Mouse (Mus musculus) cerebellum, adult 2 months (tissue): ENCODE measurements around the gene C730034F03Rik. TPM values are rescaled to one million over a fixed set of nuclear protein-coding genes. Genes with fewer than 3 reads are reported as not detected.
A peak's percentile ranks its signal among the peaks of the same experiment; 100 is the strongest.

Source experiments
- DNase-seq, 2 experiments: peaks; one replicate each; pipeline ENCODE4 v3.0.0; 2021
- H3K27ac ChIP-seq: fragments of 200-500 bp; 2 replicates; pipeline ENCODE4 v1.5.1; 2012; ENCODE audit warnings: low read length, control low read depth, inconsistent platforms; ENCODE audit not compliant: insufficient read depth
- H3K27me3 ChIP-seq: fragments of 200-500 bp; 2 replicates; pipeline ENCODE4 v1.6.1; 2012; ENCODE audit warnings: inconsistent platforms, mild to moderate bottlenecking, low read length, moderate library complexity; ENCODE audit not compliant: control insufficient read depth, insufficient read depth
- H3K4me1 ChIP-seq: fragments of 200-500 bp; 2 replicates; pipeline ENCODE4 v1.6.1; 2011; ENCODE audit warnings: low read length; ENCODE audit not compliant: control insufficient read depth, insufficient read depth
- H3K4me3 ChIP-seq: fragments of 200-500 bp; replicated peaks from 2 replicates; pipeline ENCODE3; 2011; ENCODE audit warnings: mild to moderate bottlenecking, low read depth, low read length, control low read depth; ENCODE audit not compliant: insufficient read depth
- CTCF ChIP-seq: fragments of 200-500 bp; IDR thresholded peaks from 2 replicates; pipeline ENCODE4 v1.5.1; 2011; ENCODE audit warnings: low read depth, mild to moderate bottlenecking, control low read depth, low read length, moderate library complexity, borderline replicate concordance; ENCODE audit not compliant: insufficient read depth
- POLR2A ChIP-seq: fragments of 200-500 bp; IDR thresholded peaks from 2 replicates; pipeline ENCODE4 v1.6.1; 2011; ENCODE audit warnings: low read length, control low read depth, borderline replicate concordance; ENCODE audit not compliant: insufficient read depth
- WGBS: fragments of 180-500 bp; shearing (Covaris S2); methylation state at CpG from one replicate; pipeline ENCODE4 v1.1.7; 2018; 5-methylcytosine and 5-hydroxymethylcytosine counted together
- polyA plus RNA-seq: library from polyadenylated mRNA; depleted of rRNA; stranded (reverse); fragments of >200 nt; gene quantifications from 2 replicates; pipeline ENCODE4 v1.2.3, GENCODE M21; 2012

The C730034F03Rik gene
- polyA plus RNA-seq, 1 experiment = 4.2 TPM

DNA sequence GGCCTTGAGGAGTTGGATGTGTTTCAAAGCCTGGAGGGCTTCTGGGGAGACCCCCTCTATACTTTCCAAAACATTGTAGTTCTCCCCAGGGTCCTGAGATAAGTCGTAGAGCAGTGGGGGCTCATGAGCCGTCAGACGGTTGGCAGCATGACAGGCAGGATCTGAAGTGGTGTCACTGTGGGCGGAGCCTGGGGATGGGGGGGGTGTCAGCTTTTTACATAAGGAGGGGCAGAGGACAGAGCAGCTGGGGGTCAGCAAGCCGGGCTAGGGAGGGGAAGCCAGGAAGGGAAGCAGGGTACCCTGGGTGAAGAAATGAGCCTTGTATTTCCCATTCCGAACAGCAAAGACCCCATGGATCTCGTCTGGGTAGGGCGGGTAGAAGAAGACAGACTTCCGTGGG lies 44.0 kb downstream of the C730034F03Rik start:
- H3K27me3 ChIP-seq = no peaks in the 10 kb centered on the region
- H3K27ac ChIP-seq = no peak overlapping the region
- TF ChIP-seq POLR2A = no peak
- no peak for TF ChIP-seq CTCF
- no peak overlapping the region for H3K4me3 ChIP-seq
- H3K4me1 ChIP-seq = peaks cover 12% of the 10 kb centered on the region
- peak in 1 of 2 experiments; percentile 12 for DNase-seq
- 69% methylated on average over 9 of the region's 9 CpGs for WGBS

DNA sequence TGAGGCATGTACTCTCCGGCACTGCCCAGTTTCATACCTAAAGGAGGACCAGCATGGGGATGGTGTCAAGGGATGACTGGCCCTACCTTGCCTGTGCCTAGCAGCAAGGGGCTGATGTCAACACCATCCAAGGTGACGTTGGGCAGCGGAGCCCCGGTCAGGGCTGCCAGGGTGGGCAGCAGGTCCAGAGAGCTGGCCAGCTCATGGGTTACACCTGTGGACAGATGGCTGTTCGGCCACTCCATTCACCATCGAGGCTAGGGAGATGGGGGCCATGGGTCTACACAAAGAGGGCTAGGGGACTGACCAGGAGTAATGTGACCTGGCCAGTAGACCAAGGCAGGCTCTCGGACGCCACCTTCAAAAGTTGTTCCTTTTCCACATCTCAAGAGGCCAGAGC lies 44.5 kb downstream of the C730034F03Rik start:
- Histone ChIP-seq H3K27me3 (no peaks in the 10 kb centered on the region), H3K4me1 (peaks cover 12% of the 10 kb centered on the region), H3K27ac (no peak overlapping the region), H3K4me3 (no peak overlapping the region)
- TF ChIP-seq CTCF = no peak
- TF ChIP-seq POLR2A = no peak
- WGBS = 96% methylated on average over 8 of the region's 8 CpGs
- peak in 1 of 2 experiments; percentile 18 for DNase-seq

GRCm38 (mm10) chr15:89474596-89475292 lies 45.4 kb downstream of the C730034F03Rik start:
- DNase-seq = peak in 1 of 2 experiments; percentile 49
- Histone ChIP-seq H3K27me3 (no peaks in the 10 kb centered on the region), H3K27ac (no peak overlapping the region), H3K4me1 (peaks cover 12% of the 10 kb centered on the region), H3K4me3 (no peak overlapping the region)
- TF ChIP-seq POLR2A = no peak
- no peak for TF ChIP-seq CTCF
- WGBS = 86% methylated on average over 19 of the region's 19 CpGs

DNA sequence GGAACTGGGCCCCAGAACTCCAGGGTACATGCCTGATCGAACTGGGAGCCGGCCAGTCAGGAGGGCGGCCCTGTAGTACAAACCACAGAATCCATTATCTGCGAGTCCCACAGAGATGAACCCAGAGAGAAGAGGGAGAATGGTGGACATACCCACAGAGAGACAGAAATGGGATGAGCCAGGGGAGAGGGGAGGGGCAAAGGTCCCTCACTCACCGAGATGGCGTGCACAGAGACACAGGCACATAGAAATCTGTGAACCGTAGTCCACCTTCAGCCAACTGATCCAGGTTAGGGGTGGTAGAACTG lies 45.9 kb downstream of the C730034F03Rik start:
- TF ChIP-seq CTCF = no peak
- 80% methylated on average over 7 of the region's 7 CpGs for WGBS
- no peak for DNase-seq
- Histone ChIP-seq H3K4me3 (peak overlapping the region; percentile 92), H3K27ac (no peak overlapping the region), H3K4me1 (peaks cover 14% of the 10 kb centered on the region), H3K27me3 (no peaks in the 10 kb centered on the region)

GRCm38 (mm10) chr15:89475611-89476474 lies 46.5 kb downstream of the C730034F03Rik start:
- WGBS = 7% methylated on average over 44 of the region's 44 CpGs
- peak; percentile 96 to 97 for DNase-seq
- Histone ChIP-seq H3K4me1 (peaks cover 20% of the 10 kb centered on the region), H3K4me3 (peak overlapping the region; percentile 92), H3K27ac (peak overlapping the region; percentile 69), H3K27me3 (no peaks in the 10 kb centered on the region)
- peak; percentile 92 for TF ChIP-seq POLR2A
- no peak for TF ChIP-seq CTCF

GRCm38 (mm10) chr15:89476475-89476815 lies 47.1 kb downstream of the C730034F03Rik start:
- no peak for TF ChIP-seq CTCF
- TF ChIP-seq POLR2A = no peak
- peak overlapping the region; percentile 62 for H3K27ac ChIP-seq
- no peak for DNase-seq
- WGBS = 7% methylated on average over 5 of the region's 5 CpGs
- peaks cover 22% of the 10 kb centered on the region for H3K4me1 ChIP-seq
- no peaks in the 10 kb centered on the region for H3K27me3 ChIP-seq
- H3K4me3 ChIP-seq = peak overlapping the region; percentile 92

GRCm38 (mm10) chr15:89477091-89477491 lies 47.7 kb downstream of the C730034F03Rik start, which contains the start of gene Arsa:
Gene Arsa, minus strand, starts transcription at chr15:89477425.
- DNase-seq = peak in 1 of 2 experiments; percentile 32
- peaks cover 22% of the 10 kb centered on the region for H3K4me1 ChIP-seq
- TF ChIP-seq CTCF (no peak), POLR2A (no peak)
- peak within 1 kb of the TSS; percentile 92 for H3K4me3 ChIP-seq
- H3K27ac ChIP-seq = peak within 1 kb of the TSS; percentile 62
- H3K27me3 ChIP-seq = no peaks in the 10 kb centered on the region
- 33% methylated on average over 9 of the region's 9 CpGs for WGBS

GRCm38 (mm10) chr15:89477806-89478205 lies 48.4 kb downstream of the C730034F03Rik start:
- Histone ChIP-seq H3K27ac (no peak overlapping the region), H3K4me3 (no peak overlapping the region), H3K4me1 (peaks cover 22% of the 10 kb centered on the region), H3K27me3 (no peaks in the 10 kb centered on the region)
- DNase-seq = peak in 1 of 2 experiments; percentile 18
- 68% methylated on average over 8 of the region's 8 CpGs for WGBS
- TF ChIP-seq POLR2A = no peak
- no peak for TF ChIP-seq CTCF
